Mouse (Mus musculus): ENCODE data around the gene Bcl2l10. TPM values are rescaled to one million over a fixed set of nuclear protein-coding genes. Genes with fewer than 3 reads are reported as not detected.

The Bcl2l10 gene
- polyA plus RNA-seq (2012; rRNA removed), result not detected in 2 replicates

GRCm38 (mm10) chr9:75347458-75347857, at the start of gene Bcl2l10:
Gene Bcl2l10 (plus strand): TSS chr9:75347758.

GRCm38 (mm10) chr9:75306126-75306898, 41.2 kb upstream of the Bcl2l10 start, which contains the start of gene Gnb5:
Gene Gnb5 (plus strand): TSS chr9:75306288.

Other genes with a start within 250 kb of the Bcl2l10 start
- 0.48 and 0.55 TPM in 2 replicates for gene Myo5c, start 115.7 kb upstream of the Bcl2l10 start, polyA plus RNA-seq (2012; rRNA removed)
- gene Gnb5, start 41.5 kb upstream of the Bcl2l10 start, polyA plus RNA-seq (2012; rRNA removed), result 0.73 and 1.1 TPM in 2 replicates
- gene Mapk6, start 62.2 kb downstream of the Bcl2l10 start, polyA plus RNA-seq (2012; rRNA removed), result 10.3 and 11.1 TPM in 2 replicates
- gene Leo1, start 93.8 kb downstream of the Bcl2l10 start, polyA plus RNA-seq (2012; rRNA removed), result 9.2 and 9.9 TPM in 2 replicates
- 10.3 and 12.1 TPM in 2 replicates for gene Tmod3, start 211.9 kb downstream of the Bcl2l10 start, polyA plus RNA-seq (2012; rRNA removed)